Mouse (Mus musculus): ENCODE data around the gene Castor2. TPM values are rescaled to one million over a fixed set of nuclear protein-coding genes. Genes with fewer than 3 reads are reported as not detected.
A peak's percentile ranks its signal among the peaks of the same experiment; 100 is the strongest.

The Castor2 gene
- total and polyA plus RNA-seq, 3 experiments: 0.46 to 1.4 TPM; not detected in 1

GRCm38 (mm10) chr5:134183880-134184808, 84.6 kb downstream of the Castor2 start, which contains the start of gene Gtf2ird2 (continued):
- TF ChIP-seq MEF2A (IDR thresholded peaks at IDR 0.05; ENCODE audit: extremely low read depth, insufficient replicate concordance, low read depth, low read length, poor library complexity, severe bottlenecking) (no peak), SIN3A (IDR thresholded peaks at IDR 0.05; ENCODE audit: low read length) (no peak; the same call in 1 of the 2 replicates), NELFE (IDR thresholded peaks at IDR 0.05; ENCODE audit: low read depth, low read length) (peak; percentile 52; the same call in 1 of the 2 replicates), ELF1 (IDR thresholded peaks at IDR 0.05; ENCODE audit: low read depth, low read length) (peak; percentile 70), MAZ (IDR thresholded peaks at IDR 0.05; ENCODE audit: low read depth, low read length) (peak; percentile 76; the same call in 1 of the 2 replicates), ZNF384 (IDR thresholded peaks at IDR 0.05; ENCODE audit: low read depth, low read length) (0 out of 2 replicates have a peak, but pooled peaks have one; percentile 42), HCFC1 (IDR thresholded peaks at IDR 0.05; ENCODE audit: low read depth, low read length) (peak; percentile 80), UBTF (IDR thresholded peaks at IDR 0.05; ENCODE audit: borderline replicate concordance, insufficient read depth, low read depth, low read length) (no peak), SMC3 (IDR thresholded peaks at IDR 0.05; ENCODE audit: low read depth, low read length) (no peak), USF2 (IDR thresholded peaks at IDR 0.05; ENCODE audit: borderline replicate concordance in 1 of 2, insufficient read depth in 1 of 2, low read depth in 1 of 2, low read length in 2 of 2) (peak in 1 of 2 experiments; percentile 46; a peak in 1 of 4 replicates), ZC3H11A (IDR thresholded peaks at IDR 0.05; ENCODE audit: low read depth, low read length) (no peak), E2F4 (IDR thresholded peaks at IDR 0.05; ENCODE audit: borderline replicate concordance, low read depth, low read length) (peak; percentile 79; the same call in 1 of the 2 replicates), JUND (IDR thresholded peaks at IDR 0.05; ENCODE audit: low read depth, low read length) (no peak), TCF12 (IDR thresholded peaks at IDR 0.05; ENCODE audit: low read depth, low read length) (no peak), CHD1 (IDR thresholded peaks at IDR 0.05; ENCODE audit: low read depth, low read length) (no peak), TBP (IDR thresholded peaks at IDR 0.05; ENCODE audit: low read depth, low read length) (peak; percentile 39; the same call in 1 of the 2 replicates), TAL1 (IDR thresholded peaks at IDR 0.05; ENCODE audit: low read length) (no peak), MYC (IDR thresholded peaks at IDR 0.05; ENCODE audit: low read depth, low read length) (peak; percentile 99), BHLHE40 (IDR thresholded peaks at IDR 0.05; ENCODE audit: borderline replicate concordance, low read depth, low read length) (peak; percentile 68), GABPA (IDR thresholded peaks at IDR 0.05; ENCODE audit: low read depth, low read length) (no peak), POLR2A (IDR thresholded peaks at IDR 0.05; ENCODE audit: control insufficient read depth in 1 of 2, insufficient read depth in 1 of 2, low read depth in 1 of 2, low read length in 2 of 2, poor library complexity in 1 of 2) (peak; percentile 60 to 63; a peak in 3 of 4 replicates), ETS1 (IDR thresholded peaks at IDR 0.05; ENCODE audit: low read depth, low read length) (peak; percentile 50; the same call in 1 of the 2 replicates)
